Mouse (Mus musculus) brain, embryonic 14.5 days (tissue): ENCODE measurements at regions not wholly inside any gene's neighbourhood (a gene's known extent, or its start where the extent isn't known, plus 50 kb on each side); places are given as distances from the start of the nearest gene placed in this dataset.

Source experiments
- DNase-seq: peaks from one replicate; pipeline ENCODE4 v3.0.0-alpha.2; 2011; ENCODE audit warnings: low read depth
- CTCF ChIP-seq: fragments of 200-500 bp; IDR thresholded peaks from 2 replicates; pipeline ENCODE4 v1.5.1; 2012; ENCODE audit warnings: inconsistent platforms, mild to moderate bottlenecking, moderate library complexity, borderline replicate concordance; ENCODE audit not compliant: insufficient read depth, insufficient read length; ENCODE audit errors: extremely low read depth
- POLR2A ChIP-seq: fragments of 200-500 bp; IDR thresholded peaks from 2 replicates; pipeline ENCODE4 v1.6.1; 2012; ENCODE audit warnings: mild to moderate bottlenecking, inconsistent platforms, borderline replicate concordance; ENCODE audit not compliant: poor library complexity, insufficient read depth, insufficient read length, severe bottlenecking; ENCODE audit errors: extremely low read depth

- TF ChIP-seq CTCF (no peak), POLR2A (no peak)
- DNase-seq, result no peak
Observed at GRCm38 (mm10) chr1:75916181-75916580, 370.1 kb downstream of the Slc4a3 start.

GRCm38 (mm10) chr1:75919134-75919533 lies 373.1 kb downstream of the Slc4a3 start:
- DNase-seq, result no peak
- TF ChIP-seq CTCF (no peak), POLR2A (no peak)

GRCm38 (mm10) chr1:75925046-75925445 lies 379.0 kb downstream of the Slc4a3 start:
- DNase-seq, result peak; percentile 20
- TF ChIP-seq POLR2A, result no peak

- no peak for TF ChIP-seq POLR2A
- peak; percentile 95 for TF ChIP-seq CTCF
- peak; percentile 97 for DNase-seq
Observed at GRCm38 (mm10) chr1:75925802-75926201, 379.7 kb downstream of the Slc4a3 start.

- DNase-seq, result no peak
- TF ChIP-seq CTCF (no peak), POLR2A (no peak)
Observed at GRCm38 (mm10) chr1:75931852-75932251, 385.8 kb downstream of the Slc4a3 start.

GRCm38 (mm10) chr1:75933831-75934230 lies 387.8 kb downstream of the Slc4a3 start:
- DNase-seq, result peak; percentile 22
- TF ChIP-seq CTCF (no peak), POLR2A (no peak)

GRCm38 (mm10) chr1:75934761-75935160 lies 388.7 kb downstream of the Slc4a3 start:
- DNase-seq, result no peak
- TF ChIP-seq POLR2A (no peak), CTCF (no peak)

GRCm38 (mm10) chr1:75935866-75936265 lies 389.8 kb downstream of the Slc4a3 start:
- no peak for TF ChIP-seq CTCF
- TF ChIP-seq POLR2A, result no peak
- peak; percentile 37 for DNase-seq

GRCm38 (mm10) chr1:75936596-75936995 lies 390.5 kb downstream of the Slc4a3 start:
- peak; percentile 56 for DNase-seq
- TF ChIP-seq CTCF (no peak), POLR2A (no peak)

GRCm38 (mm10) chr1:75937331-75937730 lies 391.3 kb downstream of the Slc4a3 start:
- peak; percentile 24 for DNase-seq
- TF ChIP-seq CTCF (no peak), POLR2A (no peak)

GRCm38 (mm10) chr1:75946290-75946839 lies 400.3 kb downstream of the Slc4a3 start:
- no peak for DNase-seq
- TF ChIP-seq POLR2A (no peak), CTCF (no peak)

- DNase-seq, result peak; percentile 56
- TF ChIP-seq CTCF, result no peak
- no peak for TF ChIP-seq POLR2A
Observed at GRCm38 (mm10) chr1:75978203-75978986, 432.3 kb downstream of the Slc4a3 start.

GRCm38 (mm10) chr1:75983057-75983456 lies 437.0 kb downstream of the Slc4a3 start:
- DNase-seq, result peak; percentile 58
- TF ChIP-seq POLR2A (no peak), CTCF (no peak)
